Mouse (Mus musculus) testis, adult 2 months (tissue): ENCODE measurements around the gene Stim1.

Source experiments
- CTCF ChIP-seq: fragments of 200-500 bp; IDR thresholded peaks from 2 replicates; pipeline ENCODE4 v1.5.1; 2012; ENCODE audit warnings: low read depth, mild to moderate bottlenecking, inconsistent platforms, low read length, moderate library complexity; ENCODE audit not compliant: control insufficient read depth, insufficient read depth, insufficient replicate concordance
- POLR2A ChIP-seq: fragments of 200-500 bp; IDR thresholded peaks from 2 replicates; pipeline ENCODE4 v1.6.1; 2012; ENCODE audit warnings: low read depth, mild to moderate bottlenecking, inconsistent platforms, low read length, moderate library complexity; ENCODE audit not compliant: control insufficient read depth

DNA sequence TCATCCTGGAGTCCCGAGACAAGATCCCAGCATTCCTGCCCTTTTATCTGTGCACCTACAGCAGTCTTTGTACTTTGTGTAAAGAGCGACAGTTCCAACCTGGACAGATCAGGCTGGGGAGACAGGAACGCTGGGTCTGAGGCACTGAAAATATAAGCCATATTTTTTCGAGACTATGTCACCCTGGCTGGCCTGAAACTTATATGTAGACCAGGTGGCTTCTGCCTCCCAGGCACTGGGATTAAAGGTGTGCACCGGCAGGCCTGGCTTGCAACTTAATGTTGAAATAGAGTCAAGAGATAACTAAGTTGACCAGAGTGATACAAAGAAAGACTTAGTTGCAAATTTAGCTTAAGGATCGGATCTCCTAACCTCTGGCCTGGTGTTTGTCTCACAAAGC lies 21.3 kb upstream of the Stim1 start:
- TF ChIP-seq CTCF (no peak), POLR2A (no peak)
